Mouse (Mus musculus): Measurements from ENCODE around the gene Gtsf2.

- TF ChIP-seq POLR2AphosphoS5 (IDR thresholded peaks at IDR 0.05; ENCODE audit: insufficient replicate concordance, low read depth, low read length): no peak
- TF ChIP-seq CTCF (IDR thresholded peaks at IDR 0.05; ENCODE audit: low read depth, low read length): no peak
- no peak for TF ChIP-seq GATA1 (IDR thresholded peaks at IDR 0.05; ENCODE audit: borderline replicate concordance, low read length)
- TF ChIP-seq GATA2 (IDR thresholded peaks at IDR 0.05; ENCODE audit: borderline replicate concordance, low read depth, low read length): no peak
Measured at GRCm38 (mm10) chr15:103472265-103472664, 24.0 kb upstream of the Gtsf2 start.

Measured in G1E (cell line).